Mouse (Mus musculus): ENCODE measurements at regions not wholly inside any gene's neighbourhood (a gene's known extent, or its start where the extent isn't known, plus 50 kb on each side); places are given as distances from the start of the nearest gene placed in this dataset.

DNA sequence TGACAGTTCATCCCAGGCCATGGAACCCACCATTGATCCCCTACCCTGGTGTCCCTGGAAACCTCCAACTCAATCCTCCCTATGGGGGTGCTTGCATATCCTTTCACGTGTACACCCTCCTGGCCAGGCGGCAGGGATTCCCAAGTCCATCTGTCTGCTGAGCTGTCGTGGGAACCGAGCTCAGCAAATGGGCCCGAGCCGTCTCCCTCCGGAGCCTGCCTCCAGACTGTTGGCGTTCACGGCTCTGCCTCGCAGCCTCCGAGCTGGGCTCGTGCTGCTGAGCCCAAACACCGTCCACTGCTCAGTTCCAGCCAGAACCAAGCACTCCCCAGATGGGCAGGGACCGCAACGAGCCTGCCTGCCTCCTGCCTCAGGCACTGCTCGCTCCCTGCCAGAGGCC, 98.8 kb downstream of the 3100002H09Rik start:
- Histone ChIP-seq H3K36me3 (ENCODE audit: insufficient read depth) (no peaks in the 10 kb centered on the region), H3K4me1 (ENCODE audit: insufficient read depth) (no peaks in the 10 kb centered on the region), H3K27me3 (ENCODE audit: insufficient read depth, low read length) (no peaks in the 10 kb centered on the region), H3K27ac (ENCODE audit: low read depth, low read length) (no peak overlapping the region), H3K4me3 (ENCODE audit: low read depth, low read length) (no peak overlapping the region), H3K9me3 (ENCODE audit: low read length) (no peaks in the 10 kb centered on the region), H3K4me2 (ENCODE audit: low read depth) (no peak overlapping the region), H3K9ac (no peak overlapping the region)
- 52% methylated on average over 16 of the region's 16 CpGs for WGBS
- ATAC-seq (peak; percentile 78), DNase-seq (peak; percentile 61)
- no peak for TF ChIP-seq CTCF (IDR thresholded peaks at IDR 0.05; ENCODE audit: low read depth)

- Histone ChIP-seq H3K9ac (no peak overlapping the region), H3K9me3 (ENCODE audit: low read length) (no peaks in the 10 kb centered on the region), H3K27me3 (ENCODE audit: insufficient read depth, low read length) (no peaks in the 10 kb centered on the region), H3K27ac (ENCODE audit: low read depth, low read length) (no peak overlapping the region), H3K36me3 (ENCODE audit: insufficient read depth) (no peaks in the 10 kb centered on the region), H3K4me1 (ENCODE audit: insufficient read depth) (no peaks in the 10 kb centered on the region), H3K4me3 (ENCODE audit: low read depth, low read length) (no peak overlapping the region), H3K4me2 (ENCODE audit: low read depth) (no peak overlapping the region)
- no peak for ATAC-seq
- no peak for TF ChIP-seq CTCF (IDR thresholded peaks at IDR 0.05; ENCODE audit: low read depth)
- no peak for DNase-seq
- 76% methylated on average over 3 of the region's 3 CpGs for WGBS
Observed at GRCm38 (mm10) chr4:124510816-124511215, 99.8 kb downstream of the 3100002H09Rik start.

- WGBS = 51% methylated on average over 5 of the region's 5 CpGs
- H3K4me3 ChIP-seq (ENCODE audit: low read depth, low read length) = no peak overlapping the region
- ATAC-seq (0 out of 2 replicates have a peak, but pooled peaks have one; percentile 43), DNase-seq (peak; percentile 62)
- no peaks in the 10 kb centered on the region for H3K4me1 ChIP-seq (ENCODE audit: insufficient read depth)
- H3K4me2 ChIP-seq (ENCODE audit: low read depth) = no peak overlapping the region
- H3K9me3 ChIP-seq (ENCODE audit: low read length) = no peaks in the 10 kb centered on the region
- no peak overlapping the region for H3K9ac ChIP-seq
- H3K27ac ChIP-seq (ENCODE audit: low read depth, low read length) = no peak overlapping the region
- TF ChIP-seq CTCF (IDR thresholded peaks at IDR 0.05; ENCODE audit: low read depth) = no peak
- no peaks in the 10 kb centered on the region for H3K36me3 ChIP-seq (ENCODE audit: insufficient read depth)
- H3K27me3 ChIP-seq (ENCODE audit: insufficient read depth, low read length) = no peaks in the 10 kb centered on the region
Observed at GRCm38 (mm10) chr4:124509695-124510094, 100.9 kb downstream of the 3100002H09Rik start.

DNA sequence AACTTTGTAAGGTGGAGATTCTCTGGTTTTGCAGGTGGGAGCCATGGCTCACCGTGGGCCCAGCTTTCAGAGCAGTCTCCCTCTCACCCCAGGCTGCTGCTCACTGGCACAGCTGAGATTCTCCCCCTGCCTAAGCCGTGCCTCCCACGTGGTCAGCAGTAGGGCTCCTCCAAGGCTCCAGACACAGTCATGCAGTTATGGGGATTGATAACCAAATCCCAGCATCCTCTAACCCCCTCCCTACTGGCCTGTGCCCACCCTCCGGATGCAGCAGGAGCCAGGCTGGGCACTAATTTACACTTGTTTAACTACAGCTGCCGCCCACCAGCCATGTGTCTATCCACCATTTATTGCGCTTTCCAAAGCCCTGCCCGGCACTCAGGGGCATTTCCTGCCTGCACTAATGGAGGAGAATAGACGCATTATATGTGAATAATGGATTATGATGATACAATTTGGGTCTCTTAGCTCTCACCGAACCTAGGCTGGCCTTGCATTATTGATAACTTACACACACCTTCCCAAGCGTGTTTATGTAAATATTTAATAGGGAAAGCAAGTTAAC, 104.4 kb downstream of the 3100002H09Rik start:
- Histone ChIP-seq H3K36me3 (ENCODE audit: insufficient read depth) (no peaks in the 10 kb centered on the region), H3K9me3 (ENCODE audit: low read length) (no peaks in the 10 kb centered on the region), H3K9ac (no peak overlapping the region), H3K4me3 (ENCODE audit: low read depth, low read length) (no peak overlapping the region), H3K4me2 (ENCODE audit: low read depth) (no peak overlapping the region), H3K4me1 (ENCODE audit: insufficient read depth) (no peaks in the 10 kb centered on the region), H3K27ac (ENCODE audit: low read depth, low read length) (no peak overlapping the region), H3K27me3 (ENCODE audit: insufficient read depth, low read length) (no peaks in the 10 kb centered on the region)
- no peak for DNase-seq
- peak; percentile 74 for ATAC-seq
- 28% methylated on average over 10 of the region's 10 CpGs for WGBS
- no peak for TF ChIP-seq CTCF (IDR thresholded peaks at IDR 0.05; ENCODE audit: low read depth)

DNA sequence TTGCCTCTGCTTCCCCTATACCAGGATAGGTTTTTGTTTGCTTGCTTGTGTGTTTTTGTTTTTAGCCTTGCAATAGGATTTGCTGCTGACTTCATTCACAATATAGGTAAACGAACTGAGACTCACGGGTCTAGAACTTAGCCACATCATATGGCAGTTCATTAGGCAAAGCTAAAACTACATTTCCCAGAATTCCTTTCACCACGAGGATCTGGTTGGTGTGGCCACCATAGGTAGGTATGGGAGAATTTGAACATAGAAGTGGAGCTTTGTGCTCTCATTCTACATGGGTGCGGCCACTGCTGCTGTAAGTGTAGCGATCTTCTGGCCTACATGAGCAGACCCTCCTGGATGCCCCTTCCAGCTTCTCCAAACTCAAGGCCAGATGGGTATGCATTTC, 108.8 kb downstream of the 3100002H09Rik start:
- Histone ChIP-seq H3K9me3 (ENCODE audit: low read length) (no peaks in the 10 kb centered on the region), H3K4me3 (ENCODE audit: low read depth, low read length) (no peak overlapping the region), H3K27ac (ENCODE audit: low read depth, low read length) (no peak overlapping the region), H3K9ac (no peak overlapping the region), H3K4me2 (ENCODE audit: low read depth) (no peak overlapping the region), H3K4me1 (ENCODE audit: insufficient read depth) (peaks cover 9% of the 10 kb centered on the region), H3K36me3 (ENCODE audit: insufficient read depth) (no peaks in the 10 kb centered on the region), H3K27me3 (ENCODE audit: insufficient read depth, low read length) (no peaks in the 10 kb centered on the region)
- TF ChIP-seq CTCF (IDR thresholded peaks at IDR 0.05; ENCODE audit: low read depth) = no peak
- ATAC-seq (no peak), DNase-seq (no peak)
- WGBS = 75% methylated on average over 5 of the region's 5 CpGs

- H3K4me3 ChIP-seq (ENCODE audit: low read depth, low read length) = no peak overlapping the region; the same call in 1 of the 2 replicates
- peak; percentile 81 for DNase-seq
- H3K27me3 ChIP-seq (ENCODE audit: insufficient read depth, low read length) = no peaks in the 10 kb centered on the region
- peak; percentile 85 for ATAC-seq
- H3K9ac ChIP-seq = peak overlapping the region; percentile 28
- WGBS = 12% methylated on average over 16 of the region's 16 CpGs
- peaks cover 9% of the 10 kb centered on the region for H3K4me1 ChIP-seq (ENCODE audit: insufficient read depth)
- TF ChIP-seq CTCF (IDR thresholded peaks at IDR 0.05; ENCODE audit: low read depth) = no peak
- peak overlapping the region; percentile 36 for H3K4me2 ChIP-seq (ENCODE audit: low read depth)
- H3K36me3 ChIP-seq (ENCODE audit: insufficient read depth) = no peaks in the 10 kb centered on the region
- H3K9me3 ChIP-seq (ENCODE audit: low read length) = no peaks in the 10 kb centered on the region
- peak overlapping the region; percentile 82 for H3K27ac ChIP-seq (ENCODE audit: low read depth, low read length)
Observed at GRCm38 (mm10) chr4:124498043-124498442, 112.6 kb downstream of the 3100002H09Rik start.

DNA sequence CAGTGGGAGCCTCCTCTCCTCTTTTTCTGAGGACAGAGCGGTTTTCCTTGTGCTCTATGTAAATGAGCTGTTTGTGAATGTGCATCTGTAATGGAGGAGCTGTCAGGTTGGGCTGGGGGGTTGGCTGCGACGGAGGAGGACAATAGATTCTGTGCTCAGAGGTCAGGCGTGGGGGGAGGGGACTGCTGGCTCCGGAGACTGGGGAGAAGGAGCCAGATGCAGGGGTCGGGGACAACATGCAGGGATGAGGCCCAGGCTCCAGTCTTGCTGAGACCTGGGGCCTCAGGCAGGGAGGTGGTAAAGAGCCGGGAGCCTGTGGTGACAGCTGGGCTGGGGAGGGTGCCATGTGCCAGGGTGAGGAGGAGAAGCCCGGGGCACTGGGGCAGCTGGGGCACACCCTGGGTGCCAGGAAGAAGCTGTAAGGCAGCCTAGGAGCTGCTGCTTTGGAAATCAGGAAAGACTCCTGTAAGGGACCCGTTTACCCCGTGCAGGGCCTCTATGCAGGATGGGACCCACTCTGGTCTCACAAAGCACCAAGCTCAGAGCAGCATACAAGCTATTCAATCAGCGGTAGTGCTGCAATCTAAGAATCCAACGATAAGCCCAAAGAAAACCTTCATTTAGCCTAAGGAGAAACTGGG, 124.5 kb downstream of the 3100002H09Rik start:
- peak; percentile 39 for DNase-seq

More for the DNA sequence above, 124.5 kb downstream of the 3100002H09Rik start:
- 0 out of 2 replicates have a peak overlapping the region, but pooled peaks have one; percentile 18 for H3K9ac ChIP-seq
- TF ChIP-seq CTCF (IDR thresholded peaks at IDR 0.05; ENCODE audit: low read depth) = no peak
- ATAC-seq = peak; percentile 72
- H3K4me2 ChIP-seq (ENCODE audit: low read depth) = no peak overlapping the region
- no peaks in the 10 kb centered on the region for H3K27me3 ChIP-seq (ENCODE audit: insufficient read depth, low read length)
- peak overlapping the region; percentile 40 for H3K27ac ChIP-seq (ENCODE audit: low read depth, low read length)
- H3K4me3 ChIP-seq (ENCODE audit: low read depth, low read length) = no peak overlapping the region
- H3K9me3 ChIP-seq (ENCODE audit: low read length) = 0 out of 2 replicates have a peak, but pooled peaks cover 5% of the 10 kb centered on the region
- WGBS = 7% methylated on average over 12 of the region's 12 CpGs
- H3K36me3 ChIP-seq (ENCODE audit: insufficient read depth) = no peaks in the 10 kb centered on the region
- no peaks in the 10 kb centered on the region for H3K4me1 ChIP-seq (ENCODE audit: insufficient read depth)
